Mouse (Mus musculus) midbrain, embryonic 10.5 days (tissue): ENCODE data around the gene Foxp2. TPM values are rescaled to one million over a fixed set of nuclear protein-coding genes. Genes with fewer than 3 reads are reported as not detected.

ENCODE experiments used
- DNase-seq: peaks from one replicate; pipeline ENCODE4 v3.0.0-alpha.2; 2017; ENCODE audit warnings: low spot score
- H3K27ac ChIP-seq: fragments of 300-500 bp; sonication (generic); replicated peaks from 2 replicates; pipeline ENCODE4 v1.5.1; 2016; ENCODE audit warnings: mild to moderate bottlenecking
- H3K27me3 ChIP-seq: fragments of 300-500 bp; sonication (generic); 2 replicates; pipeline ENCODE4 v1.6.1; 2016; ENCODE audit warnings: low read depth, mild to moderate bottlenecking; ENCODE audit not compliant: poor library complexity, severe bottlenecking
- H3K36me3 ChIP-seq: fragments of 300-500 bp; sonication (generic); 2 replicates; pipeline ENCODE4 v1.6.1; 2016; ENCODE audit warnings: mild to moderate bottlenecking, moderate library complexity
- H3K4me1 ChIP-seq: fragments of 300-500 bp; sonication (generic); 2 replicates; pipeline ENCODE4 v1.6.1; 2016
- H3K4me3 ChIP-seq: fragments of 300-500 bp; sonication (generic); 2 replicates; pipeline ENCODE4 v1.5.1; 2016; ENCODE audit warnings: mild to moderate bottlenecking, moderate library complexity
- H3K9me3 ChIP-seq: fragments of 300-500 bp; sonication (generic); replicated peaks from 2 replicates; pipeline ENCODE4 v1.6.1; 2016; ENCODE audit warnings: mild to moderate bottlenecking
- WGBS: fragments of 180-500 bp; shearing (Covaris S2); methylation state at CpG from one replicate; pipeline ENCODE4 v1.1.7; 2016; 5-methylcytosine and 5-hydroxymethylcytosine counted together
- polyA plus RNA-seq: library from polyadenylated mRNA; unstranded; fragments of >200 nt; fragmentation: Nextera tagmentation; extraction: Ambion mirVana; gene quantifications from 2 replicates; pipeline ENCODE4 v1.2.1, GENCODE M21; 2016

Foxp2 gene
- polyA plus RNA-seq, 1 experiment from 2014 or later: 35.9 TPM

DNA sequence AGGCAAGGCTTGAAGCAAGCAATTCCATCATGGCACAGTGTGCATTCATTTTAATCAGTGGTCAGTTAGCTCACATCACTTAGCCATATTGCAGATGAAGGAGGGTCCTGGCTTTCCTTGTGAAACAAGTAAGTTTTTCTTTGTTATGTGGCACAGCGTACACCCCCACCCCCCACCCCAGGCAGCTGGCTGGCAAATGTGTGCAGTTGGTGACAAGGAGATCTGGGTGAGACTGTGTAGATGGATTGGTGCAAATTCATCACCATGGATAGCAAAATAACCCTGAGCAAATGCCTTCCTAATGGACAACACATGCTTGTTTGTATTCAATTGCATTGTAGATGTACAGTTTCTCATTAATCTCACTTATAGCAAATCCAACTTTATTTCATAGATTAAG is 240.9 kb downstream of the Foxp2 start:
- no peak for DNase-seq

DNA sequence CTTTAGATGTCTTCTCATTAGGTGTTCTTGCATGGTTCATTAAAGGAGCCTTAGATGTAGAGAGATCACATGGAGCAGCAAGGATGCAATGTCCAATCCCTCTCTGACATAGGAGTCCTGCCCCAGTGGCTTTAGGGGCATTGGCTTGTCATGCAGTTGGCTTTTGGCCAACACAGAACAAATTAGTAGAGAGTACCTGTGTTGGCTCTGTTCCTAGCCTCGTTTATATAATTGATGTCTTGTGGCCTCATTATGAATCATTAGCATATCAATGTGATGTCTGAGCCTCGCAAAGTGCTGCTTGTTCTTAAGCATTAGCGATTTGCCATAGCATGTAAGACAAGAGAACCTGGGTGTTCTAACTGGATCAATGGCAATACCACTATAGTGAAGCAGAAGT is 250.5 kb downstream of the Foxp2 start:
- Histone ChIP-seq H3K4me3 (no peak overlapping the region), H3K27me3 (no peaks in the 10 kb centered on the region)
- no peak for DNase-seq

More for the DNA sequence above, 240.9 kb downstream of the Foxp2 start:
- no peak overlapping the region for H3K27ac ChIP-seq
- no peaks in the 10 kb centered on the region for H3K9me3 ChIP-seq
- WGBS: 76% methylated on average over 1 of the region's 1 CpGs
- no peaks in the 10 kb centered on the region for H3K36me3 ChIP-seq
- H3K27me3 ChIP-seq: no peaks in the 10 kb centered on the region
- H3K4me1 ChIP-seq: no peaks in the 10 kb centered on the region
- no peak overlapping the region for H3K4me3 ChIP-seq

DNA sequence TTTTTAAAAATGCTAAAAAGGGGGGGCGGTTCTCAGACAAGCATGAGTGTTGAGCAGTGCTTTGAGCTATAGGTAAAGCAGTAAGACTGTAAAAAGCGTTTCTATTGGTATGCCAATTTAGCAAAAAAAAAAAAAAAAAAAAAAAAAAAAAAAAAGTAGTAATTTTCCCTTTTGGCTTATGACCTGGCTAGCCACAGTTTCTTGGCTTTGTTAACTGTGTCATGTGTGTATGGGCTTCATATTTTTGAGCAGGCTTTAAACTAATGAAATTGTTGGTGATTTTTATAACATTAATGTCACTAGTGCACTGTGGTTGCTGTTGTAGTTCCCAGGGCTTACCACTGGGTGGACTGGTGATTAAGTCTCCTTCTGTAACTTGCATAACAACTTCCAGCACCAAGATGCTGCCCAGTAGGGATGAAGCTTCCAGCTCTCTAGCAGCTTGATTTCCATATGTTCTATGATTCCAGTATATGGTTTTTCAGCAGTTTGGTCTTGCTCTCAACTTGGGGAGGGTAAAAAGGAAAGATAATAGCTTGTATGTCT is 262.4 kb downstream of the Foxp2 start:
- 89% methylated on average over 2 of the region's 2 CpGs for WGBS
- no peak overlapping the region for H3K4me3 ChIP-seq
- H3K27ac ChIP-seq: no peak overlapping the region
- no peaks in the 10 kb centered on the region for H3K4me1 ChIP-seq
- H3K9me3 ChIP-seq: no peaks in the 10 kb centered on the region
- no peaks in the 10 kb centered on the region for H3K27me3 ChIP-seq
- no peaks in the 10 kb centered on the region for H3K36me3 ChIP-seq
- no peak for DNase-seq

More for the DNA sequence above, 250.5 kb downstream of the Foxp2 start:
- no peaks in the 10 kb centered on the region for H3K36me3 ChIP-seq
- 82% methylated on average over 3 of the region's 3 CpGs for WGBS
- H3K4me1 ChIP-seq: no peaks in the 10 kb centered on the region
- no peaks in the 10 kb centered on the region for H3K9me3 ChIP-seq
- H3K27ac ChIP-seq: no peak overlapping the region

DNA sequence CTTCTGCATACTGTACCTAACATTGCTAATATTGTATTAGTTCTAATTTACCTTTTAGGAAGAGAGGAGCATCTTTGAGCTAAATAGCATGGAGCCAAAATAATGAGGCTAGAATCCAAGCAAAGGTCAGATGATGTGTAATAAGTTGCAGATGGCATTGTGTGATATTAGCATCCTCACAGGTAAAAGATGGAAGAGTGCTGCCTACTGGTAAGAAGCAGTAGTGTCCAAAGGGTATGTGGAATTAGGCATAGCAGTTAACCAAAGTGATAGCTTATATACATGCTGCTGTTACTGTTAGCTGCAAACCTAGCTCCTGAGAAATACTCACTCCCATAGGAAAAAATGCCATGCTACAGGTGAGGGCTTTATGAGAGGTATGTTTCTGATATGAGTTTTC is 275.6 kb downstream of the Foxp2 start:
- no peak overlapping the region for H3K4me3 ChIP-seq
- DNase-seq: no peak
- no peak overlapping the region for H3K27ac ChIP-seq
- H3K36me3 ChIP-seq: no peaks in the 10 kb centered on the region
- H3K27me3 ChIP-seq: no peaks in the 10 kb centered on the region
- no peaks in the 10 kb centered on the region for H3K9me3 ChIP-seq
- H3K4me1 ChIP-seq: peaks cover 1% of the 10 kb centered on the region

- H3K27ac ChIP-seq: no peak overlapping the region
- H3K9me3 ChIP-seq: no peaks in the 10 kb centered on the region
- H3K36me3 ChIP-seq: no peaks in the 10 kb centered on the region
- WGBS: 80% methylated on average over 5 of the region's 5 CpGs
- no peak overlapping the region for H3K4me3 ChIP-seq
- no peak for DNase-seq
- peaks cover 20% of the 10 kb centered on the region for H3K4me1 ChIP-seq
- H3K27me3 ChIP-seq: peaks cover 3% of the 10 kb centered on the region; the same call in 1 of the 2 replicates
Measured at GRCm38 (mm10) chr6:15192877-15193276, 291.7 kb downstream of the Foxp2 start.

DNA sequence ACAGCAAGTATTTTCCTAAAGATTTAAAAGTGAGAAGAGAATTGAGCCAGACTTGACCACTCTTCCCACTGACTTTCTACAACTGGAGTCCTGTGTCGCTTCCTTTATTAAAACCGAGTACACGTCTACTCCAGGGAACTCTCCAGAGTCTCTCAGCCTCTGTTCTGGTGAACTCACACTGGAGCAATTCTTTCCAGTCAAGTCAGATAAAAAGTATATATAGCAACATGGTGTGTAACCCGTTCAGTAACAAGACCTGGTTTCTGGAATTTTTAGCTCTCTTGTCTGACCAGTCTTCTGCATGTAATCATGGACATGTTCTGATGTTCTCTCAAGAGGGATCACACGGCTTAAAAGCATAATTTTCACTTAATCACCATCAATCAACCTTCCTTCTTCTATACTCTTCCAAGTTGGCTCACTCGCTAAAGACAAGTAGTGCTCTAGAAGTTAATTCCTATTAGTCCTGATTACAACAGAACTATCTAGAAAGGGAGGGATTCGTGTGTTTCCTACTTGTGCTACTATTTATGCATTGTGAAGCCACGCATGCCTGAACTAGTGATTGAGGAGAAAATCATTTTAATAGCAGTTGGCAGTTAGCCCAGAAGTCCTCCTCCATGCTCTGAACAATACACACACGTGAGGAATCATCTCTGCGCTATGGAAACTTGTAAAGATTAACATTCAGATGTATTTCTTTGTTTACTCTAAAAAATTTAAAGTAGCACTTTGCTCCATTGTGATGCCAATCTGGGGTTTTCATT is 341.2 kb downstream of the Foxp2 start:
- Histone ChIP-seq H3K9me3 (no peaks in the 10 kb centered on the region), H3K27ac (no peak overlapping the region), H3K4me1 (no peaks in the 10 kb centered on the region), H3K36me3 (no peaks in the 10 kb centered on the region), H3K4me3 (no peak overlapping the region), H3K27me3 (no peaks in the 10 kb centered on the region)
- DNase-seq: no peak
- WGBS: 94% methylated on average over 10 of the region's 10 CpGs

- Histone ChIP-seq H3K4me1 (peaks cover 8% of the 10 kb centered on the region), H3K27me3 (no peaks in the 10 kb centered on the region), H3K36me3 (no peaks in the 10 kb centered on the region), H3K4me3 (no peak overlapping the region), H3K9me3 (no peaks in the 10 kb centered on the region), H3K27ac (no peak overlapping the region)
- DNase-seq: no peak
- 54% methylated on average over 7 of the region's 7 CpGs for WGBS
Measured at GRCm38 (mm10) chr6:15257393-15257792, 356.2 kb downstream of the Foxp2 start.

DNA sequence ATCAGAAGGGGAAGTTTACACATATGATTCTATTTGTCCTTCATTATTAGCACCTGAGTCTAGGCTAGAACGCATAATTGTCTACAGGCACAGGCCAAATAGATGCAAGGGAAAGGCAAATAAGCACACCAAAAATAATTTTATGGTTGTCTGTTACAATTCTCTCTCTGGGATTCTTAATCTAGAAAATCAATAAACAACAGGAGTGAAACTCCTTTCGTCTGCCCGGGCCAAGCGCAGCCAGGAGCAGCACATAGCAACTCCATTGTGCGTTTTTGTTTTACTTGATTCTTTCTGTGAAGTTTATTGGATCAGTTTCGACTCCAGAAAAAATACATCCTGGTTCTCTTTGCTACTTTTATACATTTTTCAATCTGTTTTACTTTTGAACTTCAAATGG is 356.7 kb downstream of the Foxp2 start:
- H3K4me3 ChIP-seq: no peak overlapping the region
- H3K4me1 ChIP-seq: peaks cover 8% of the 10 kb centered on the region
- no peak for DNase-seq
- H3K9me3 ChIP-seq: no peaks in the 10 kb centered on the region
- 62% methylated on average over 6 of the region's 6 CpGs for WGBS
- no peaks in the 10 kb centered on the region for H3K27me3 ChIP-seq
- H3K36me3 ChIP-seq: no peaks in the 10 kb centered on the region
- no peak overlapping the region for H3K27ac ChIP-seq

DNA sequence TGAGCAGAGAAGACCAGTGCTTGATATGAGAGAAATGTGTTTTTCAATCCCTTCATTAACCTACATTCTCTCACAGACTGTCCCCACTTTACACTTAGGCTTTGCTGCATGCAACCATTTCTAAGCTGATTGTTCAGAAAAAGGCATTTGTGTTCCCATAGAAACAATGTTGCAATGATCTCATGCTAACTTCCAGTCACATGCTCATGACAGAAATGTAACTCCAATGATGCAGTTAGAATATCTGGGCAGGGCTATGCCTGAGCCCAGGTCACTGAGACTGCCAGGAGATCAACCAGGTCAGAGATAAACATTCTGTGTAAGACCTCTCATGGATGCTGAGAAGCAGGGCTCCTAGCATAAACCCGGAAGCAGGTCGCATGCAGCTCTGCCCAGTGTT is 367.0 kb downstream of the Foxp2 start:
- Histone ChIP-seq H3K4me1 (no peaks in the 10 kb centered on the region), H3K27me3 (no peaks in the 10 kb centered on the region), H3K36me3 (no peaks in the 10 kb centered on the region), H3K4me3 (no peak overlapping the region), H3K27ac (no peak overlapping the region), H3K9me3 (no peaks in the 10 kb centered on the region)
- DNase-seq: no peak
- 89% methylated on average over 2 of the region's 2 CpGs for WGBS

GRCm38 (mm10) chr6:15285213-15285612 is 384.1 kb downstream of the Foxp2 start:
- Histone ChIP-seq H3K4me3 (no peak overlapping the region), H3K9me3 (no peaks in the 10 kb centered on the region), H3K27me3 (no peaks in the 10 kb centered on the region), H3K4me1 (peaks cover 11% of the 10 kb centered on the region), H3K36me3 (no peaks in the 10 kb centered on the region), H3K27ac (peak overlapping the region; percentile 67)
- WGBS: 39% methylated on average over 3 of the region's 3 CpGs
- peak; percentile 23 for DNase-seq

DNA sequence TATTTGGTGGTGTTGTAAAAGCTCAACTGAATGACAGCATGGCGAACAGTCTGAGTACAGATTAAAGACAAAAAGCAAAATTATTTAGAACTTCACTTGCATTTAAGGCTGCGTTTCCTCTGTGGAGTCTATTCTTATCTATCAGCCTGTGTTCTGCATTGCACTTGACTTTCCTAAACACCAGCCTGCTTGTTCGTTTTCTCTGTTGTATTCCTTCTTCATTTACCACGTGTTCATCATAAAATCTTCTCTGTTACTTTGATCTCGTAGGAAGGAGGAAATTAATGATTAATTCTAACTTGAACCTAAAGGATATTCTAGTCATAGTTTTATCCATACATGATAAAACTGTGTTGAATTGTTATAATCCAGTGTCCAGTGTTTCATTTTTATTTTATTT is 392.9 kb downstream of the Foxp2 start:
- Histone ChIP-seq H3K27me3 (no peaks in the 10 kb centered on the region), H3K9me3 (no peaks in the 10 kb centered on the region), H3K27ac (no peak overlapping the region), H3K4me3 (no peak overlapping the region), H3K4me1 (no peaks in the 10 kb centered on the region), H3K36me3 (no peaks in the 10 kb centered on the region)
- WGBS: 88% methylated on average over 5 of the region's 5 CpGs
- no peak for DNase-seq

DNA sequence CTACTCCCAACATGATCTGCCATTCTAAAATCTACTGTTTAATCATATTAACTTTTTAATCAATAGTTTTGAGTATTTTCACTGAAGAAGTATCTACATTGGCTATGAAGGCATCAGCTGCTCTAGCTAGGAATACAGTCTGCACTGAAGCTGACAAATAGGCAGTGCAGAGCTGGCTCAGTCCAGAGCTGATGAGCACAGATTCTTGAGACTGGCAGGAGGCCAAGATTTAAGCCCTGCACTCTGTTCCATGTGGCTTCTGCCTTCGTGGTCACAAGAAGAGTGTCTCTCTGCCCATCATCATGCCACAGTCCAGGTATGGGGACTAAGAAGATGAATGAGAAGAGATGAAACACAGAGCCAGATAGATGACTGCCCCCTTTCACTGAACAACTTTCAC is 398.1 kb downstream of the Foxp2 start:
- H3K27ac ChIP-seq: no peak overlapping the region
- no peaks in the 10 kb centered on the region for H3K36me3 ChIP-seq
- H3K27me3 ChIP-seq: no peaks in the 10 kb centered on the region
- 55% methylated on average over 1 of the region's 1 CpGs for WGBS
- no peaks in the 10 kb centered on the region for H3K9me3 ChIP-seq
- DNase-seq: no peak
- H3K4me3 ChIP-seq: no peak overlapping the region
- H3K4me1 ChIP-seq: no peaks in the 10 kb centered on the region

DNA sequence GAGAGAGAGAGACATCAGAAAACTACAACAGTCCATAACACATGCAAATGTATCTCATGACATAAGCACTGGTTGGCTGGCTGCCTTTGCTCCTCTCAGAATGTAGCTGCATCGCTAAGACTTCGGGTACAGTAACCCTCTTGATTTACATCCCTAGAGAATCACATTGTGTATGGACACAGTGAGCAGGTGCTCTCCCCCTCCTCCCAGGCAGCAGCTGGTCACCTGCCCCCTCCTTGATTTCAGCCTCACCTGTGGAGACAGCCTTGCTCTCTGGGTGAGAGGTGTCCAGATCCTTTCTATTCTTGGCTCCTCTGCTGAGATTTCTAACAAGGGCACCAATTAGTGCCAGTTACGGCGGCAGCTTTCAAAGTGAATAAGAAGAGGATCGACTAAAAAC is 409.5 kb downstream of the Foxp2 start:
- 70% methylated on average over 5 of the region's 5 CpGs for WGBS
- no peak for DNase-seq
- H3K9me3 ChIP-seq: no peaks in the 10 kb centered on the region

More for the DNA sequence above, 409.5 kb downstream of the Foxp2 start:
- H3K4me1 ChIP-seq: no peaks in the 10 kb centered on the region
- no peaks in the 10 kb centered on the region for H3K36me3 ChIP-seq
- no peak overlapping the region for H3K27ac ChIP-seq
- no peak overlapping the region for H3K4me3 ChIP-seq
- H3K27me3 ChIP-seq: no peaks in the 10 kb centered on the region
